Mouse (Mus musculus): ENCODE results near the gene Greb1. TPM values are rescaled to one million over a fixed set of nuclear protein-coding genes. Genes with fewer than 3 reads are reported as not detected.

The Greb1 gene
- polyA plus RNA-seq, 1 experiment, result 0.64 TPM

DNA sequence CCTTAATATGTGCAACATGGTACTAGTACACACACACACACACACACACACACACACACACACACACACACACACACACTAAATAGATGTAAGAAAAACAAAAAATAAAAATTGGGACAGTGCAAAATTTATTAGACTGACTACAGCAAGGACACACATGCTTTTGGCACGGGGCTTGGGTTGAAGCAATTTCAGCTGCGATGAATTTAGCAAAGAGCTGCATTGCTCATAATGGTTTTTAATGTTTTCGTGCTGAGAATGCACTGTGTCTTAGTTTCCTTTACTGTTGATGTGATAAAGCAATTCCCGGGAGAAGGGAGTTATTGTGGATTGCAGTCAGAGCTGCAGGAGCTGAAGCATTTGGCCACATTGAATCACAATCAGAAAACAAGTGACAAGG, 37.1 kb upstream of the Greb1 start:
- Histone ChIP-seq H3K4me1 (ENCODE audit: control insufficient read depth, insufficient read depth, insufficient read length) (no peaks in the 10 kb centered on the region), H3K27me3 (ENCODE audit: control insufficient read depth, insufficient read depth, low read length) (no peaks in the 10 kb centered on the region), H3K4me3 (ENCODE audit: extremely low read depth, insufficient read depth, insufficient read length) (no peak overlapping the region), H3K27ac (ENCODE audit: insufficient read depth, low read length) (no peak overlapping the region), H3K36me3 (ENCODE audit: control insufficient read depth, insufficient read depth, low read length) (no peaks in the 10 kb centered on the region)
- TF ChIP-seq POLR2A (IDR thresholded peaks at IDR 0.05; ENCODE audit: low read depth, low read length), result no peak
- TF ChIP-seq CTCF (IDR thresholded peaks at IDR 0.05; ENCODE audit: extremely low read depth, insufficient read depth, insufficient read length, insufficient replicate concordance), result no peak
- DNase-seq (ENCODE audit: low read depth in 1 of 2, low spot score in 2 of 2), result no peak
- WGBS, result 97% methylated on average over 4 of the region's 4 CpGs

DNA sequence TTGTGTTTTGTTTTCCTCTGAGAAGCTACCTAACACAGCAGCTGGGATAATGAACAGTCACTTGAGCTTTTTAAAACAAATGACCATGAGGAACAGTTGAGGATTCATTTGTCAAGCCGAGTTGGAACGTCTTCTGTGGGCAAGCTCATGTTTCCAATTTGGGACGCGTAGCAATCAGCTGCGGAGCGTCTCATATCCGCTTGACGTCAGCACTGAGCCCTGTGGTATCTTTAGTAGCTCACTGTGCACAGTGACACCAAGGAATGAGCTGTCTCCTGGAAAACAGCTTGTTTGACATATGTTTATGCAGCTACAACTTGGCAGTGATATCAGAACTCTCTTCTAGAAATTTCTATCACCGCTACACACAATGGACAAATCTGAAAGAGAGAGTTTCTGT, 35.5 kb upstream of the Greb1 start:
- 79% methylated on average over 9 of the region's 9 CpGs for WGBS
- Histone ChIP-seq H3K27ac (ENCODE audit: insufficient read depth, low read length) (no peak overlapping the region; the same call in 1 of the 2 replicates), H3K4me1 (ENCODE audit: control insufficient read depth, insufficient read depth, insufficient read length) (no peaks in the 10 kb centered on the region), H3K4me3 (ENCODE audit: extremely low read depth, insufficient read depth, insufficient read length) (no peak overlapping the region), H3K36me3 (ENCODE audit: control insufficient read depth, insufficient read depth, low read length) (no peaks in the 10 kb centered on the region), H3K27me3 (ENCODE audit: control insufficient read depth, insufficient read depth, low read length) (no peaks in the 10 kb centered on the region)
- no peak for DNase-seq (ENCODE audit: low read depth in 1 of 2, low spot score in 2 of 2)
- TF ChIP-seq CTCF (IDR thresholded peaks at IDR 0.05; ENCODE audit: extremely low read depth, insufficient read depth, insufficient read length, insufficient replicate concordance) (no peak), POLR2A (IDR thresholded peaks at IDR 0.05; ENCODE audit: low read depth, low read length) (no peak)

DNA sequence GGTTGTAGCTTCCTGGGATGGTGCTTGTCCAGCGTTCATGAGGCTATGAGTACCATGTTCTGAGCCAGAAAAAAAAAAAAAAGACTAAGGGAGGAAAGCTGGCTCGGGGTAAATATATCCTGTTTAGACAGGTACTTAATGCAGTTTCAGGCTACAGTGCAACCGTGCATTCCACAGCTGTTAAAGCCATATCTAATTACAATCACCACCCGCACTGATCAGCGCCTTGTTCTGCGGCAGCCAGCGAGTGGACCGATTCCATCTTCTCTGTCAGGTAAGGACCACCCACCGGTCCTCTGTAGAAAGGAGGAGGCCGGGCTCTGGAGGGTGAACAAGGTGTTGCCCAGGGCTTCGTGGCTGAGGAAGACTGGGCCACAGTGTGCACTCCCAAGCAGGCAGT, 34.0 kb upstream of the Greb1 start:
- Histone ChIP-seq H3K27me3 (ENCODE audit: control insufficient read depth, insufficient read depth, low read length) (no peaks in the 10 kb centered on the region), H3K4me3 (ENCODE audit: extremely low read depth, insufficient read depth, insufficient read length) (no peak overlapping the region), H3K4me1 (ENCODE audit: control insufficient read depth, insufficient read depth, insufficient read length) (no peaks in the 10 kb centered on the region), H3K27ac (ENCODE audit: insufficient read depth, low read length) (no peak overlapping the region), H3K36me3 (ENCODE audit: control insufficient read depth, insufficient read depth, low read length) (no peaks in the 10 kb centered on the region)
- TF ChIP-seq CTCF (IDR thresholded peaks at IDR 0.05; ENCODE audit: extremely low read depth, insufficient read depth, insufficient read length, insufficient replicate concordance) (no peak), POLR2A (IDR thresholded peaks at IDR 0.05; ENCODE audit: low read depth, low read length) (no peak)
- WGBS, result 90% methylated on average over 11 of the region's 11 CpGs
- no peak for DNase-seq (ENCODE audit: low read depth in 1 of 2, low spot score in 2 of 2)

DNA sequence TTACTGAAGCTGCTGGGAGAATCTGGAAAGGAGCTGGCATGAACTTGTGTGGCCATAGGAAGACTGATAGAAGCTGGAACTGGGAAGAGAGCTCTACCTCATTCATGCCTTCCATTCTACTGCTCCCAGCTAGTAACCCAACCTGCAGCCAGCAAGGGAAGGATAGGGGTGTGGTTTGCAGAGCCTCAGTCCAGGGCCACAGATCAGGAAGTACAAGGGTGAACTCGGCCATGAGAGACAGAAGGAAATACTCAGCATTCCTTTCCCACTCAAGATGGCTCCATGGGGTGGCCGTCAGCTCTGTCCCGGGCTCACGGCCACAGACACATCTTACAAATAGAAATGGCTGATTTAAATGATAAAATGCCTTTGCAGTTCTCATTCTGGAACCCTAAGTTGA, 30.4 kb upstream of the Greb1 start:
- Histone ChIP-seq H3K36me3 (ENCODE audit: control insufficient read depth, insufficient read depth, low read length) (no peaks in the 10 kb centered on the region), H3K27me3 (ENCODE audit: control insufficient read depth, insufficient read depth, low read length) (no peaks in the 10 kb centered on the region), H3K27ac (ENCODE audit: insufficient read depth, low read length) (no peak overlapping the region), H3K4me1 (ENCODE audit: control insufficient read depth, insufficient read depth, insufficient read length) (no peaks in the 10 kb centered on the region), H3K4me3 (ENCODE audit: extremely low read depth, insufficient read depth, insufficient read length) (no peak overlapping the region)
- WGBS, result 68% methylated on average over 4 of the region's 4 CpGs
- TF ChIP-seq POLR2A (IDR thresholded peaks at IDR 0.05; ENCODE audit: low read depth, low read length) (no peak), CTCF (IDR thresholded peaks at IDR 0.05; ENCODE audit: extremely low read depth, insufficient read depth, insufficient read length, insufficient replicate concordance) (no peak)
- DNase-seq (ENCODE audit: low read depth in 1 of 2, low spot score in 2 of 2), result no peak

DNA sequence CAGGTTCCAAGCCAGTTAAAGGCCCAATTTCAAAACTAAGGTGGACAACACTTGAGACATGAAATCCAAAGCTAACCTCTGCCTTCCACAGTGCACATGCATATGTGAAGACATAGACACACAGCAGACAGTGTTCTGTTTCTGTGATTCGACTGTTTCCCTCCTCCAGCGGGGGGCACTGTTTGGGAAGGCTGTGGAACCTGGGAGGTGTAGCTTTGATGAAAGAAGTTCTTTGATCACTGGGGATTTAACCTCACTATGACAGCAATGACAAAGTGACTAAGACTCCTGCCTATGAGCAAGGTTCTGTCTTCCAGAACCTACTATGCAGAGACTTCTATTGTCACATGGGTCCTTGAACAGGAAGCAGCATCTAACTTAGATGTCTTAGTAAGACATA, 29.1 kb upstream of the Greb1 start:
- 76% methylated on average over 2 of the region's 2 CpGs for WGBS
- peaks cover 3% of the 10 kb centered on the region for H3K36me3 ChIP-seq (ENCODE audit: control insufficient read depth, insufficient read depth, low read length)
- H3K27me3 ChIP-seq (ENCODE audit: control insufficient read depth, insufficient read depth, low read length), result no peaks in the 10 kb centered on the region
- DNase-seq (ENCODE audit: low read depth in 1 of 2, low spot score in 2 of 2), result no peak
- no peak for TF ChIP-seq CTCF (IDR thresholded peaks at IDR 0.05; ENCODE audit: extremely low read depth, insufficient read depth, insufficient read length, insufficient replicate concordance)
- no peak for TF ChIP-seq POLR2A (IDR thresholded peaks at IDR 0.05; ENCODE audit: low read depth, low read length)
- no peak overlapping the region for H3K4me3 ChIP-seq (ENCODE audit: extremely low read depth, insufficient read depth, insufficient read length)
- no peak overlapping the region for H3K27ac ChIP-seq (ENCODE audit: insufficient read depth, low read length)
- no peaks in the 10 kb centered on the region for H3K4me1 ChIP-seq (ENCODE audit: control insufficient read depth, insufficient read depth, insufficient read length)

DNA sequence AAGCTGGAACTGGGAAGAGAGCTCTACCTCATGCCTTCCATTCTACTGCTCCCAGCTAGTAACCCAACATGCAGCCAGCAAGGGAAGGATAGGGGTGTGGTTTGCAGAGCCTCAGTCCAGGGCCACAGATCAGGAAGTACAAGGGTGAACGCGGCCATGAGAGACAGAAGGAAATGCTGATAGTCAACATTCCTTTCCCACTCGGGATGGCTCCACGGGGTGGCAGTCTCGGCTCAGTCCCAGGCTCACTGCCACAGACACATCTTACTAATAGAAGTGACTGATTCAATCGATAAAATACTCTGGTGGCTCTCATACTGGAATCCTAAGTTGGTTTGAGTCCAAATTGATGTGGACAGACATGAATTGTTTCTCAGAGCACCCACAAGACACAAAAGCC, 27.8 kb upstream of the Greb1 start:
- peak in 1 of 2 experiments; percentile 12 for DNase-seq (ENCODE audit: low read depth in 1 of 2, low spot score in 2 of 2)
- Histone ChIP-seq H3K4me1 (ENCODE audit: control insufficient read depth, insufficient read depth, insufficient read length) (no peaks in the 10 kb centered on the region), H3K4me3 (ENCODE audit: extremely low read depth, insufficient read depth, insufficient read length) (no peak overlapping the region)

DNA sequence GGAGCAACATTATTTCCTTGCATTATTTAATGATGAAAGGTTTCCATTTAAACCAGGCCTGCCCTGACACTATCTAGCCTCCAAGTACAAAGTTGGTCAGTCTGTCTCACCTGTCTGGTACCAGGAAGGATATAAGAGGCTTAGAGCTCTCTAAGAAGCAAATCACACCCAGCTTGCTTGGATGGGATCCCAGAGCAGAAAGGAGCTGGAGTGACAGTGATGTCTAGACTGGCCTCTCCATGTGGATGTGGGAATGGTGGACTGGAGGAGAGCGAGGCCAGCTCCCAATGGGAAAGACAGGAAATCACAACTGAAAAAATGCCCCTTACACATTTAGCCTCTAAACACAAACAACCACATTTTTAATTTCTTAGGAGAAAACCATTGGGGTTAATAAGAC, 23.0 kb upstream of the Greb1 start:
- TF ChIP-seq POLR2A (IDR thresholded peaks at IDR 0.05; ENCODE audit: low read depth, low read length) (no peak), CTCF (IDR thresholded peaks at IDR 0.05; ENCODE audit: extremely low read depth, insufficient read depth, insufficient read length, insufficient replicate concordance) (no peak)
- 93% methylated on average over 1 of the region's 1 CpGs for WGBS

More for the DNA sequence above, 27.8 kb upstream of the Greb1 start:
- Histone ChIP-seq H3K27ac (ENCODE audit: insufficient read depth, low read length) (no peak overlapping the region), H3K27me3 (ENCODE audit: control insufficient read depth, insufficient read depth, low read length) (no peaks in the 10 kb centered on the region), H3K36me3 (ENCODE audit: control insufficient read depth, insufficient read depth, low read length) (peaks cover 3% of the 10 kb centered on the region)
- WGBS, result 19% methylated on average over 6 of the region's 6 CpGs
- TF ChIP-seq POLR2A (IDR thresholded peaks at IDR 0.05; ENCODE audit: low read depth, low read length) (no peak), CTCF (IDR thresholded peaks at IDR 0.05; ENCODE audit: extremely low read depth, insufficient read depth, insufficient read length, insufficient replicate concordance) (peak; percentile 25; the same call in 1 of the 2 replicates)

More for the DNA sequence above, 23.0 kb upstream of the Greb1 start:
- no peaks in the 10 kb centered on the region for H3K4me1 ChIP-seq (ENCODE audit: control insufficient read depth, insufficient read depth, insufficient read length)
- no peak overlapping the region for H3K4me3 ChIP-seq (ENCODE audit: extremely low read depth, insufficient read depth, insufficient read length)
- peaks cover 10% of the 10 kb centered on the region for H3K36me3 ChIP-seq (ENCODE audit: control insufficient read depth, insufficient read depth, low read length)
- no peak for DNase-seq (ENCODE audit: low read depth in 1 of 2, low spot score in 2 of 2)
- no peak overlapping the region for H3K27ac ChIP-seq (ENCODE audit: insufficient read depth, low read length)
- H3K27me3 ChIP-seq (ENCODE audit: control insufficient read depth, insufficient read depth, low read length), result no peaks in the 10 kb centered on the region

Data from spleen, adult 2 months (tissue).